Mouse (Mus musculus) c-Kit-negative CD71-positive TER-119-positive erythroid progenitor cells, embryonic 14.5 days (primary cell): ENCODE results near the gene Zswim8.

ENCODE experiments used
- DNase-seq: peaks from one replicate; pipeline ENCODE4 v3.0.0-alpha.2; 2013; ENCODE audit warnings: low read depth, low spot score

Gene Zswim8

DNA sequence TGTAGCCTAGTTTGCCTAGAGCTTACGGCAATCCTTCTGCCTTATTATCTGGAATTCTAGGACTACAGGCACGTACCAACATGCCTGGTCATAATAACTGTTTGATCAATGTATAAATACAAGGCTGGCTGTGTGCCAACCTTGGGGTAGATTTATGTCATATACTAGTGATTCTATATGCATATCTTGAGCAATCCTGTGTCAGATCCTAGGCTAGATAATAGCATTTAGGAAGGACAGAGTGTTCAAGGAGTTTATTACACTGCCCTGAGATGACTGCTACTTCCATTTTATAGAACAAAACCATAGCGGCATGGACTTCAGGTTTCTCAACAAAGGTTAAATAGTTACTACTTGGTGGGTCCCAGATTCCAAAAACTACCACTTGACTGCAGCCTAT is 64.6 kb downstream of the Zswim8 start:
- DNase-seq, result no peak

DNA sequence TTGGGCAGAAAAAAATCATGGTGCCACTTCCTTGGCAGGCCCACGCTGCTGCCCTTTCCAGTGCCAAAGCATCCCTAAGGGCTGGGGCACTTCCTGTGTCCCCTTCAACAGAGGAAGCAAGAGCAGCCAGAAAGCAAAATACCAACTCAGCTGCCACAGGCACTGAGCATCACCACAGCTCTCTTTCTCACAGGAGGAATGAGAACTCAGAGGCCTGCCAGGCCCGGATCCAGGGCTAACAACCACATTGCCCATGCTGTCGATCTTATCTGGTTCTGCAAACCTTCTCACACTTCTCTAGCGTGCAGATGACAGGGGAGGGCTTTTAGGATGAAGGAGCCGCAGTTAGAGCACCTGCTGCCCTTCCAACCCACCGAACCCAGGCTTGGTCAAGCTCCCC is 65.5 kb downstream of the Zswim8 start:
- no peak for DNase-seq
